Mouse (Mus musculus): ENCODE data around the gene Bcr.

The Bcr gene

DNA sequence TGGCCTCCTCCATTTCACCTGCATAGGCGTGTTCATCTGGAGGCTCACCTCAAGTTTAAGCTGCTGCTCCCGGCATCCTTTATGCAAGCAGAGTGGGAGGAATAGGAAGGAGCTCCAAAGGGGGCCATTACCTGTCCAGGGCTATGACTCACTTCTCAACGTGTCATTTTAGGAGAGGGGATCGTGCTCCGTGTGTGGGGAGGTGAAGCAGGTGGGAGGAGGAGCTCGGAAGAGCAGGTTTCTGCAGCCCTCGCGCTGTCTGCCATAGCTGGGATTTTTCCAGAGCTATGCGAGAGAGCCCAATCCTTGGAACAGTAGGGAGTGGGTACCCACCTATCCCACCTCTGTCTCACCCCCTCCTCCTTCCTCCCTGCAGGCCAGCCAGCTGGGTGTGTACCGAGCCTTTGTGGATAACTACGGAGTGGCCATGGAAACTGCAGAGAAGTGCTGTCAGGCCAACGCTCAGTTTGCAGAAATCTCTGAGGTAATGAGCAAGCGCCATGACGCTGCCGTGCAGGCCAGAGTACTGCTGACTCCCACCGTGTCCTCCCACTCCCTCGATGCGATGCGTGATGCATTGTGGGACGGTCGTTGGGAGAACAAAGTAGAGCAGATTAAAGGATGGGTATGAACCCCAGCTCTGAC is 75.2 kb downstream of the Bcr start:
- DNase-seq = no peak

DNA sequence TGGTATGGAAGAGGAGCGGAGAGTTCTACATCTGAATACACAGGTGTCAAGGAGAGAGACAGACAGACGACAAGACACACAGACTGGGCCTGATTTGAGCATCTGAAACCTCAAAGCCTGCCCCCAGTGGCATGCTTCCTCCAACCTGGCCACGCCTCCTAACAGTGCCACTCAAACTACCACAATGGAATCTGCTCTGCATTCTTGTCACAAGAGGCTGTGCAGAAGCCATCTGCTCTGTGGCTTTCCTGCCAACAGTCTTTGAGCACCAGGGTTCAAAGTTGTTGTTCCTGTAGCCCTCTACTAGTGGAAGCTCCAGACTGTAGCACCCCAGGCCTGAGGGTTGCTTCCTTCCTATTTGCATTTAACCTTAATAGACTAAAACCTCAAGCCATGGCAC is 76.8 kb downstream of the Bcr start:
- DNase-seq = peak; percentile 83

DNA sequence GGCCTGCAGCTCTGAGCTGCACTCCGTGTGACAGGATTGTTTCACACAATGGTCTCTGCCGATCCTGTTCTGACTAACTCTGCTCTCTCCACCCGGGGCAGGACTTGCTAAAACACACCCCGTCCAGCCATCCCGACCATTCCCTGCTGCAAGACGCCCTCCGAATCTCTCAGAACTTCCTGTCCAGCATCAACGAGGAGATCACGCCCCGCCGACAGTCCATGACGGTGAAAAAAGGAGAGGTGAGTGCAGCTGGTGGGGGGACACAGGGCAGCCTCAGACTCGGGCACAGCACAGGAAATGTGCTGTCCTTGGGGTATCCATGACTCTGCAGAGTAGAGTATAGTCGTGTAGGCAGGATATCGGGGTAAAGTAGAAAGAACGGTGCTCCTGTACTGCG is 84.8 kb downstream of the Bcr start:
- DNase-seq = no peak

DNA sequence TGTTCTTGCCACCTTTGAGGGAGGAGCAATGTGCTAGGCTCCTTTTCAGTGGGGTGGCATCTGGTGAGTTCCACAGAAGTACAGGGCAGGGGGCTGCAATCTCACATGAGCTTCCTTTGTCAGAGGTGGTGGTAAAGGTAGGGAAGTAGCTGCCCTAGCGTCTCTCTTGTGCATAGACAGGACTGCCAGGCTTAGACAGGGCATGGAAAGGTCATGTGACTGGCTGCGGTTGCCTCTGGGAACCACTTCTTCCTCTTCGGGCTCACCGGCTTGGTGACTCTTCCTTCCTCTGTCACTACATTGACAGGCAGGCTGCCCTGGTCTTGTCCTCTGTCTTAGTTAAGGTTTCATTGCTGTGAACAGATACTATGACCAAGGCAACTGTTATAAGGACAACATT is 85.6 kb downstream of the Bcr start:
- DNase-seq = peak; percentile 76

DNA sequence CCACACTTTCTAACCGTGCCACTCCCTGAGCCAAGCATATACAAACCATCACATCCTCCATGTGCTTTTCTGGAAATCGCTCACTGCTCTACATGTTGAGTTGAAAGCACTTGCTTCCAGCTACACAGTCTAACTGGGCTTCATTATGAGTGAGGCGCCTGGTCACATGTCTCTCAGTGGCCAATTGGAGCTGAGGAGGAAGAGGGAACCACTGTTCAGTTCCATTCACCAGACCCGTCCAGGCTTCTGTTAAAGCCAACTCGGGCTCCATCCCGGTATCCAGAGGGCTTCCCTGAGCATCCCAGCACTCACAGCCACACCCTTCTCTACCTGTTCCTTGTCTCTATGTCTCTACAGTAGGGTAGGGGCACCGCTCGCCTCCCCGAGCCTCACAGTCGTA is 86.2 kb downstream of the Bcr start:
- DNase-seq = no peak

DNA sequence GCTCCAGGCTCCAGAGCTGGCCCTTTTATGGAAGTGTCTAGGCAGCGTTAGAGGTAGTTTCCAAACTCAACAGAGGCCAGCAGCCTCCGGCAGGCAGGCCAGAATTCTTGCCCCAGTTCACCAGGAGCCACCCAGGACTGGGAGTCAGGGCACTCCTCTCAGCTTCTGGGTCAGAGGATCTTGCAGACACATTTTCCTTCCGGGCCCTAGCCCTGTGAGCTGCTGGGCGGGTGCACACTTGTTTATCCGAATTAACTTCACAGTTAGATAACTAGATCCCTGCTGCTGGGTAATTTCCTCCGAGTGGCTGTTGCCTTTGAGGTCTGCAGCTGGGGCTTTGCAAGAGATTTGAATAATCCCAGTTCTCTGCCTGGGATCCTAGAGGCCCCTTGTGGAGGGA is 87.9 kb downstream of the Bcr start:
- no peak for DNase-seq

DNA sequence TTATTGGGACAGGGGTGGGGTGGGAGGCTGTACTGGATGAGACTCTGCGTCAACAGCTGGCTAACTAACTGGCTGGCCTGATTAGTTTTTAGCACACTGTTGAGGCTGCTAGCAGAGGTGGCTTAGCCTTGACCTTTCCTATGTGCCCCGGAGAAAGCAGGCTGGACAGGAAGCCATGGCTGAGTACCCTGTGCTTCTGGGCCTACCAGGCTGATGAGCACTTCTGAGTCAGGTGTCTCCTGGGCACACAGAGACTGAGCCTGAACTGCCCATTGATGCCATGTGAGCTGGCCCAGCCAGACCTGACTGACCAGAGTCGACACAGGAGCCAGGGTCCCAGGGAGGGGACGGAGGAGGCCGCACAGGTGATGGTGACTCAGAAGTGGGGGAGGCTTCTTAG is 90.0 kb downstream of the Bcr start:
- no peak for DNase-seq

DNA sequence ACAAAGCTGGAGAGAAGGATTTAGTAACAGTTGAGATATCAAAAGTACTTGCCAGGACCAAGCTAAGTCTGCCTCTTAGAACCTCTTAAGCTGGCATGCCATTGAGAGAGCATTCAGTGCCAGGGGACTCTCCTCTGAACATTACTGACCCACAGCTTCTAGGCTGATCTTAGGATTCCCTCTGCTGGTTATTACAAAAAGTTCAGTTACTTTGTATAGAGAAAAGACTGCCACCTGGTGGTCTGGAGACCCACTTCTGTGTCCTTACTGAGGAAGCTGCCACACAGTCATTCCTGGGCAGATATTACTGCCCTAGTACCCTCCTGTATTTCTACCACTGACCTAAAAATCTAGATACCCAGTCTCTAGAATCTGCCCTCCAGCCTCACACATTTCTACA is 90.9 kb downstream of the Bcr start:
- peak; percentile 78 for DNase-seq

DNA sequence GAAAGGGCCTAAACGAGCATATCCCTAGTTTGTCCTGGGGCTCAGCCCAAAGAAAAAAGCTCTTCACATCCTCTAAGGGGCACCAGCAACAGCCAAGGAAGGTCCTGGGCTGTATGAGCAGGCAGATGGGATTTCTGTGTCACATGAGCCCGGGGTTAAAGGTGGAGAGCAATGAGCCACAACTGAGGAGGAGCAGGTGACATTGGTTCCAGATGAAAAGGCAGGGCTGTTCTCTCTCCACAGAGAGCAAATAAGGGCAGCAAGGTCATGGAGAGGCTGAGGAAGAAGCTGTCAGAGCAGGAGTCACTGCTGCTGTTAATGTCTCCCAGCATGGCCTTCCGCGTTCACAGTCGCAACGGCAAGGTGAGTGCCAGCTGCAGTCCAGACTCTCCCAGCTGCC is 96.4 kb downstream of the Bcr start:
- no peak for DNase-seq

DNA sequence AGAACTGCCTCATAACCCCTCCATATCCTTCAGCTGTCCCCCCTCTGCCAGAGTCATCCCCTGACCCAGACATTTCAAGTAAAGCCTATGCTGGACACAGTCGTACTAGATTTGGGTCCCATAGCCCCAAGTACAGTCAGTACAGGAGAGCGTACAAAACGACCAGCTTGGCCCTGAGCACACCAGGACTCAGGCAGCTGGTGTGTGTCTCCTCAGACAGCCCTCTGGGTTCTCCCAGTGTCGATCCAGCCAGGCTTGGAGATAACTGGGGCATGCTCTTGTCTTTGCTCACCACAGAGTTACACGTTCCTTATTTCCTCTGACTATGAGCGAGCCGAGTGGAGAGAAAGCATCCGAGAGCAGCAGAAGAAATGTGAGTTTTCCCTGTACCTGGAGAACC is 97.3 kb downstream of the Bcr start:
- DNase-seq = no peak

DNA sequence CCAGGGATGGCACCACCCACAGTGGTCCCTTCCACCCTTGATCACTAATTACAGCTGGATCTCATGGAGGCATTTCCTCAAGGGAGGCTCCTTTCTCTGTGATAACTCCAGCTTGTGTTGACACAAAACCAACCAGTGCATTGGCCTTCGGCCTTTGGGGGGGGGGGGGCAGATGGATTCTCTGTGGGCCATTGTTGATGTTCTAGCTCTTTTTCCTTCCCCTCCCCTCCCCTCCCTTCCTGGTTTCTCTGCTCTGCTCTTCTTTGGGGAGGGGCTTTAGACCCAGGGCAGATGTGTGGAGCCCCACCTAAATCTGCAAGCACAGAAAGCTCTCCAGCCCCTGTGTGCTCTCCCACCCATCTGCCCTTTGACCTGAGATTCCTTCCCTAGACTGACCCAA is 98.0 kb downstream of the Bcr start:
- DNase-seq = no peak

DNA sequence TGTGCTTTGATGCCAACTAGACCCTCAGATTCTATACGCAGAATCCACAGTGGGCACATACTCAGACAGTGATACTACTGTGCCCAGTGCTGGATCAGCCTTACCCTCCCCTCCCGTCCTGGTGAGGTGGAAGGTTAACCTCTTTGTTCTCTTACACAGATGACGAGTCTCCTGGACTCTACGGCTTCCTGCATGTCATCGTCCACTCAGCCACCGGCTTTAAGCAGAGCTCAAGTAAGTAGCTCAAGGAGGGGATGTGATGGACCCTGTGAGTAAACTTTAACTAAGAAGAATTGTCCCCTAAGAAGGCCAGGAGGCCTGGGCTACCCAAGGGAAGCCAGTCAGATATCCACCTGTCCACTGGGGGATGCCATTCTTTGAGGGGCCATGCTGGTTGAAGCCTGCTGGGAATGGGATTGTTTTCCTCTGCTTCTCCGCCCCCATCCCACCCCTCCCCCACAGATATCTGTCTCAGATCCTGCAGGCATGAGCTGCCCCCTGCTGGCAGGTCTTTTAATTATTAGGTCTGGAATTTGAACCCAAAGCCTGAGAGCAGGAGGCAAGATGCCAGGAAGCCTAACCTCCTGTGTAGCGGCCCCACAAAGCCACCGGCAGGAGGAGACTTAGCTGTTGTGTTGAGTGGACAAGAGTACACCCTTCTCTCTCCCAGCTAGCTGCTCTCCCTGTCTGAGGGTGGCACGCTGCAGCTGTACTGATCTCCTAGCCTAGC is 99.9 kb downstream of the Bcr start:
- DNase-seq = no peak

DNA sequence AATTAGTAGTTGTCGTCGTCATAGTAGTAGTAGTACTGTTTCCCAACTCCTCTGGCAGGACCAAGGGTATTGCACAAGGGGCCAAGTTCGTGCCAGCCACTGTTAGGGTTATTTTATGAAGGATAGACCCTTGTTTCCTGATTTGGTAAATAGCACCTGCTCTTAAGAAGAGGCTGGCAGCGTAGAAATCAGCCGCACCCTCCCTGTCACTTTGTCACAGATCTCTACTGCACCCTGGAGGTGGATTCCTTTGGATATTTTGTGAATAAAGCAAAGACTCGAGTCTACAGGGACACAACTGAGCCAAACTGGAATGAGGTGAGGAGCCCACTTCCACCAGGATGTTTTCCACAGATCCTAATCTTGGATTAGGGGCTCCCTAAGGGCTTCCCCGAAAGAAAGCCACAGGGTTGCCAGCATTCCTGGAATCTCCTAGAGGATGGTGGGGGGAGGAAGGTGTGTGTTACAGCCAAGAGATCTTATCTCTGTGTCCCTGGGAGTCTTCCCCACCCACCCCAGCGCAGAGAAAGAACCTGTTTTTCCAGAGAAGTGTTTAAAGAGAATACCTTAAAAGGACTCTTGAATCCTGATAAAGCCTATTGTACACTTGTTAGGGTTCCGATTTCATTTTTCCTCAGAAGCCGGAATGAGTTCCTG is 105.6 kb downstream of the Bcr start:
- no peak for DNase-seq

DNA sequence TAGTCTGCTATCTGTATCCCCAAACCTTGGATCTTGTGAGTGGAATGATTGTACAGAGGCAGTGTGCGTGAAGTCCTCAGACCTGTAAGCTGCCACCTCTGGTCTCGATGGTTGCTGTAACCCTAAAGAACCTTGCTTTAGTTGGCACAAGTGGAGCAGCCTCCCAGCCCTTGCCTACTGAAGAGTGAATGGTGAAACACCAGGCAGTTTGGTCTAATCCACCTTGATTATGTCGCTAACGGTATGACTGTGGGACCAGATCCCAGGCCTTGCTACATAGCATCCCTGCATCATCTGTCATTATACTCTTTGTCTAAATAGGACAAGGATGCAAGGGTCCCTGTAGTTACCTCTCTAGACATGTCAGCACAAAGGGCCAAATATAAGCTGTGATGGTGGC is 106.2 kb downstream of the Bcr start:
- no peak for DNase-seq

DNA sequence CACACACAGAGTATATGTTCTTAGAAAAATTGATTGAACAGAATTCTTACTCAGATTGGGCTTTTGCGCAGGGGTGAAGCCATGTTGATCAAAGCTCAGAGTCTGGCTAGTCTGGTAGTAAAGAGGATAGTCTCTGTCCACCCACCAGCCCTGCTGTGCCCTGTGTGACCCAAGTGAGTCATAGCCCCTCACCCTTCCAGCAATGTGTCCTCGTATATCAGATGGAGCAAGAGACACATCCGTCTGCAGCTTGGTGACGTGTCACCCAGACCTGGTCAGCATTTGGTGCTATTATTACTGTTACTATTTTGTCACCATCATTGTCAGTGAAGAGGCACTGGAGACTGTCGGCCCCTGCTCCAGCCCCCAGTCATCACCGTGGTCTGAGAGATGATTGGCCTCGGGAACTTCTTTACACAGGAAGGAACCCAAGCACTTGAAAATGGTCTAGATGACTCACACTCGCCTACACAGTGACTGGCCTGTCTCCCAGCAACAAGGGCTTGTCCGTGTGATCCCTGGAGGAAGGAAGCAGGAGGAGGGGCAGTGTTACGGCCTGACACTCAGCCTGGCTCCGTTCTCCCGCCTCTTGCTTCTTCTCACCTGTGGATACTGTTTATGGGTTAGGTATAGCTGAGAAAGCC is 109.9 kb downstream of the Bcr start:
- DNase-seq = no peak

DNA sequence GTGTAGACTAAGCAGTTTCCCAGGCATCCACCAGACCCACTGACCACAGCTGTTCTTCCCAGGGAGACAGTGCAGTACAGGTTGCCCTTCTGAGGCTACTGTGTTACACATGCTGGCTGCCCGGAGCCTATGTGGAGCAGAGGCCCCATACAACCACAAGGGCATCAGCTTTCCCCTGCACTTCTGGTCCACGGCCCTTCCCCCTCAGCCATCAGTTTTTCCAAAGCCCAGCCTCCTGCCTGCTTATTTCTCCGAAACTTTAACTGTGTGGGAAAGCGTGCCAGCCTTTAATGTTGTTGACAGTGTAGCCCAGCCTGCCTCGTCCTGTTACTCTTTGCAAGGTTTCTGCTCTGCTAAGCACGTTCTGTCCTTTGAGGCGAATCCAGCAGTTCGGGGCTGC is 112.7 kb downstream of the Bcr start:
- DNase-seq = no peak

DNA sequence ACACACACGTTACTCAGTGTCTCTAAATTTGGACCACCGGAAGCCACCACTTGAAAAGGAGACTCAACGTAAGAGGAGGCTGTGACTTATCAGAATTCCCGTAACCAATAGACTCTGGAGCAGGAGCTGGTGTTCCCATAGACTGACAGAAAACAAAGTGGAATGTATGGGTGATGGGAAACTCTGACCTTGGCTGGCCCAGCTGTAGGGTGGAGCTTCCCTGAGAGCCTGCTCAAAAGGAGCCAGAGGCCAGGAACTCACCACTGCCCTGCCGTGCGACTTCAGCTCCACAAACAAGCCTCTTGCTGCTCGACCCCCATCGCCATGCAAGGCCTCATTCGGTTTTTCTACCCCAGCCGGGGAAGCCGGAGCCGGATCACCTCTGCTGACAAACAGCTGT is 113.3 kb downstream of the Bcr start:
- no peak for DNase-seq

DNA sequence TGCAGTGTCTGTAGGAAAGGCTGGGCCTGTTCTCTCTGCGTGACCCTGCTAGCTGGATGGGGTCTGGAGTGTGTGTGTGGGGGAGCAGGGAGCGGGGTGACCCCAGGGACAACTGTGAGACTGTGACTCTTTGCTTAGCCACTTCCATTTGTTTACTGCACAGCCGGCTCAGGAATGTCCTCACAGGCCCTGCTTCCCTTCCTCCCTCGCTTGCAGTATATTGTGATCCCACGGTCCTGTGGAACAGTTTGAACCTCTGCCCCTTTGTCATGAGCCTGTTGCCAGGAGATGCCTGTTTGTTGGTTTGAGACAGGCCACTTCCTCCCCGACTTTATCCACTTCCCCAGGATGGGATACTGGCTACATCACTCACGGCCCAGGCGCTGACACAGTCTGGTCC is 116.1 kb downstream of the Bcr start:
- no peak for DNase-seq

DNA sequence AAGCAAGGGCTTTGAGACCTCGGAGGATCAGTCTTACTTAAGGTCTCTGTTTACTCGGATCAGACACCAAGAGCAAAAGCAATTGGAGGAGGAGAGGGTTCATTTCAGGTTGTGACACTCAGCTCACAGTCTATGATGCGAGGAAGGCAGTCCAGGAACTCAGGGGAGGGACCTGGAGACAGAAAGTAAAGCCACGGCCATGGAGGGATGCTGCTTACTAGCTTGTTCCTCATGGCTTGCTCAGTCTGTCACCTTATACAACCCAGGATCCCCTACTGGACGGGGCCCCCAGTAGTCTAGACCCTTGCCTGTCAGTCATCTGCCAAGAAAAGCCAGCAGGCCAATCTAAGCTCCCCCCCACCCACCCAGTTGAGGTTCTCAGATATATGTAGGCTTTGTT is 118.5 kb downstream of the Bcr start:
- DNase-seq = no peak

DNA sequence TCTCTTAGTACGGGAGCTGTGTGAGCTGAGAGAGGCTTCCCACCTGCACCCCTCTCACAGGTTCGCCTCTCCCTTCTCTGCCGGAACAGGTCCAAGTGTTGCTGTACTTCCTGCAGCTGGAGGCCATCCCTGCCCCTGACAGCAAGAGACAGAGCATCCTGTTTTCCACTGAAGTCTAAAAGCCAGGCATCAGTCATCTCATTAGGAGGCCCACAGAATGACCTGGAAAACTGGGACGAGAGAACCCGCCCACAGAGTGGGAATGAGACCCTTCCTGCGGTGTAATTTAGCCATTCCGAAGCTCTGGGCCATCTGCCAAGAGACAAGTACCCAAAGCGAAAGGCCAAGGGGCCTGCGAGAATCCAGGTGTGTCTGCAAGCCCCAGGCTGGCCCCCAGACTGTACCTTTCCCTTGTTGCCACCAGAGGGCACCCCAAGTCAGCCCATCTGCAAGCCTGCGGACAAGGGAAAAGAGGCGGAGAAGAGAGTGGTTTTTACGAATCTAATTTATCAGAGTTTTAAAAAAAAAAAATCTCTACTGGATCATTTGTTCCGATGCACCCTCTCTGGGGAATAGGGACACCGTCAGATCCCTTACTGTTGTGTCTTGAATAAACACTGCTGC is 121.9 kb downstream of the Bcr start:
- peak; percentile 81 for DNase-seq

DNA sequence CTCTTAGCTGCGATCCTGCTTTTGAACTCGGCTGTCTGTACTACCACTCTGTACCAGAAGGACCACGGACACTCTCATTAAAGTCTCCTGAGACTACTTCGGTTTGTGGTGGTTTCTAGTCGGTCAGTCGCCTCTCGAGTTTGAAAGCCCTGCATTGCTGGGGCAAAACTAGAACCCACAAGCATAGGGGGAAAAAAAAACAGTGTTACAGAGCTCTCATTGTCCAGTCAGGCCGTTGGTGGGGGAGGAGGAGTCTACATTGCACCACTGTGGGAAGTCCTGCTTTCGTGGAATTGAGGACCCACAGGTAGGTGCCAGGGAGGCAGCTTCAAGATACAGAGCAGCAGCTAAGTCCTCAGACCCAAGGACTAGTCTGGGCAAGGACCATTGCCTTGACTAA is 124.4 kb downstream of the Bcr start:
- DNase-seq = no peak

DNA sequence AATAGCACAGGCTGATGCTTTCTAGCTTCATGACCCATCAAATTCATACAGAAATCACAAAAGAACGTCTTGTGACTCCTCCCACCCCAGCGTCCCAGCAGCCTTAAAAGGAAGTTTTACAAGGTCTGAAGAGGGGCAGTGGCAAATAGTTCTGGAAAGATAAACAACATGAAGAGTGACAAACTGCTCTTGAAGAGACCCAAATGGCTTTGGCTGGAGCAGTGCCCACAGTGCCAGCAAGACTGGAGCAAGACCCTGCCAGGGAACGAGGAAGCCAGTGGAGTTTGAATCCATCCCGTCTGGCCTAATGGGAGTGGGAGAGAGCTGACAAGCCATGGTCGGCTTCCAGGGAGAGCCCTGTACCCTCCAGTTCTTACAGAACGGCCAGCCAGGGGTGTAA is 126.2 kb downstream of the Bcr start:
- no peak for DNase-seq

DNA sequence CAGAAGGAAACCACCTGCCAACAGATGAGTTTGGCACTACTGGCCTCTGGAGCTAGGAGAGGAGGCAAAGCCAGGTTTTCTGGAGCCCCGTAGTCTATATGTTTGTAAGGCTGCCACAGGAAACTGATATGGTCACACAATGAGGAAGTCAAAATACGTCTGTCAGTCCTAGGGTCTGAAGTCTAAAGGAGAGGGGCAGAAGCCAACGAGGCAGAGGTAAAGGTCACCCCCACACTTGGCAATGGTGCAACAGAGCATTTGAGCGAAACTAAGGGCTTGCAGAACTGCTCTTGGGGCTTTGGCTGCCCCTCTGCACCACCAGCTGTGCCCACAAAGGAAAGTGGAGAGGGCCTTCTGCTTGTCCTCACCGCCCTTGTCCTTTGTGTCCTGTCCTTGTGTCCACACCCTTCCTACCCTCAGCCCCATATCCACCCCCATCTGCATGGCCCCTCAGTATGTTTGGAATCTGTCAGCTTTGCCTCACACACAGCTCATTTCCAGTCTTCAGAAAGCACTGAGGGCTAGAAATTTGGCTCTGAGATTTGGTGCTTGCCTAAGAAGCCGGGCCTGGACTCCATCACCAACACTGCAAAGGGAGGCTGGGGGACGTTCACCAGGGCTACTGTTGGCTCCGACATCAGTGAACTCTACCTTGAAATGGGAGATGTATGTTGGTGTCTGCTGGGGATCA is 127.1 kb downstream of the Bcr start:
- DNase-seq = no peak
